11 mouse cellular contexts compared by ENCODE assay signal in the genomic region with DNA sequence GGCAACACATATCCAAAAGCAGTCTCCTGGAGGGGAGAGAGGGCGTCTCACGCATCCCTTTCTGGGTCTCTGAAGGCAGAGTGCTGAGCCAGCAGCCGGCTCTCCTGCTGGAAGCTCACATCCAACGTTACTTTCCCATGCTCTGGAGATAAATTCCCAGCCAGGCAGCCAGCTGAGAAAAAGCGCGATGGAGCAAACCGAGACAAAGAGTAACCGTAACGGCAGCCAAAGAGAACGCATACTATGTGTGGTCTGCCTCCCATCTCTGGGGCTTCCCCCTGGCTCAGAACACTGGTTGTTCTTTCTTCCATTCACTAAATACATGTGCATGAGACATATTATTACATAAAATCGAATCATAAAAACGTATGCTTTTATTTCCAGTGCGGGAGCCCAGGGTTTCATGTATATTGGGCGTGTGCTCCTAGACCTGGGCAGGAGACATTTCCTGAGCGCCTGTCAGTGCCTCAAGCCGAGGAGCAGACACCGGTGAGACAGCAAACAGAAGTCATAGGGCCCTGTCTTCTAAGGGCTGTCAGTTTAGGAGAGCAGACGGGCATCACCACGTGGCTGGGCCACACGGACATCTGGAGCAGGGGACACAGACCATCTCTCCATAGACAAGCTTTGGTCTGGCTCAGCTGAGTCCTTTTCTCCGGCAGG. TPM values are rescaled to one million over a fixed set of nuclear protein-coding genes. Genes with fewer than 3 reads are reported as not detected.
DNase-seq lines count a peak whose midpoint lies in the region; ATAC-seq lines count a peak whose summit lies in the region.
"Had no signal": no experiment of that assay in that cellular context is flagged by ENCODE, and none has a peak within 500 bp of the region (broad histone marks: within the 10 kb centered on the region; RNA-seq: fewer than 3 reads in every experiment).

No protein-coding gene starts in this region.

- no peaks in the 10 kb centered on the region for H3K9me3 ChIP-seq in hindbrain, embryonic 10.5 days
- H3K9me3 ChIP-seq in hindbrain, embryonic 12.5 days (replicated peaks), result no peaks in the 10 kb centered on the region
- no peaks in the 10 kb centered on the region for H3K9me3 ChIP-seq in embryonic facial prominence, embryonic 14.5 days (ENCODE audit: control insufficient read depth, low read length)
- no peaks in the 10 kb centered on the region for H3K9me3 ChIP-seq in hindbrain, embryonic 14.5 days (ENCODE audit: control insufficient read depth, low read length)
- no peaks in the 10 kb centered on the region for H3K9me3 ChIP-seq in neural tube, embryonic 15.5 days (replicated peaks)

- H3K4me2 ChIP-seq in hindbrain, embryonic 12.5 days (replicated peaks), result no peak overlapping the region
- H3K4me2 ChIP-seq in embryonic facial prominence, embryonic 14.5 days (ENCODE audit: low read depth, low read length), result peak overlapping the region; percentile 20
- H3K4me2 ChIP-seq in hindbrain, embryonic 14.5 days (replicated peaks), result no peak overlapping the region
- no peak overlapping the region for H3K4me2 ChIP-seq in neural tube, embryonic 15.5 days

- 76% methylated on average over 21 of the region's 21 CpGs for WGBS in hindbrain, embryonic 10.5 days
- 65% methylated on average over 21 of the region's 21 CpGs for WGBS in hindbrain, embryonic 12.5 days
- 46% methylated on average over 19 of the region's 21 CpGs for WGBS in embryonic facial prominence, embryonic 14.5 days
- 57% methylated on average over 21 of the region's 21 CpGs for WGBS in hindbrain, embryonic 14.5 days
- 60% methylated on average over 21 of the region's 21 CpGs for WGBS in neural tube, embryonic 15.5 days

- H3K27me3 ChIP-seq in hindbrain, embryonic 10.5 days (ENCODE audit: insufficient read depth, poor library complexity, severe bottlenecking), result peaks cover 7% of the 10 kb centered on the region; the same call in 1 of the 2 replicates
- H3K27me3 ChIP-seq in hindbrain, embryonic 12.5 days, result no peaks in the 10 kb centered on the region
- H3K27me3 ChIP-seq in embryonic facial prominence, embryonic 14.5 days (replicated peaks; ENCODE audit: control insufficient read depth, insufficient read depth, low read length), result no peaks in the 10 kb centered on the region
- no peaks in the 10 kb centered on the region for H3K27me3 ChIP-seq in hindbrain, embryonic 14.5 days (ENCODE audit: control insufficient read depth, insufficient read depth, low read length)
- no peaks in the 10 kb centered on the region for H3K27me3 ChIP-seq in neural tube, embryonic 15.5 days (replicated peaks)

- H3K9ac ChIP-seq in hindbrain, embryonic 12.5 days, result no peak overlapping the region
- no peak overlapping the region for H3K9ac ChIP-seq in embryonic facial prominence, embryonic 14.5 days (ENCODE audit: low read depth, low read length)
- H3K9ac ChIP-seq in hindbrain, embryonic 14.5 days, result no peak overlapping the region
- no peak overlapping the region for H3K9ac ChIP-seq in neural tube, embryonic 15.5 days (replicated peaks)

- H3K4me3 ChIP-seq in hindbrain, embryonic 10.5 days, result no peak overlapping the region
- H3K4me3 ChIP-seq in hindbrain, embryonic 12.5 days, result no peak overlapping the region
- H3K4me3 ChIP-seq in embryonic facial prominence, embryonic 14.5 days (ENCODE audit: low read depth, low read length), result no peak overlapping the region
- no peak overlapping the region for H3K4me3 ChIP-seq in hindbrain, embryonic 14.5 days (replicated peaks; ENCODE audit: low read length)
- no peak overlapping the region for H3K4me3 ChIP-seq in neural tube, embryonic 15.5 days (replicated peaks)

- no peak for ATAC-seq in hindbrain, embryonic 12.5 days (ENCODE audit: low FRiP score)
- peak; percentile 20; the same call in 1 of the 2 replicates for ATAC-seq in embryonic facial prominence, embryonic 14.5 days (ENCODE audit: low read depth)
- no peak for ATAC-seq in hindbrain, embryonic 14.5 days (ENCODE audit: low FRiP score)
- no peak for ATAC-seq in neural tube, embryonic 15.5 days (ENCODE audit: low FRiP score)

- H3K4me1 ChIP-seq in hindbrain, embryonic 10.5 days (replicated peaks), result peaks cover 33% of the 10 kb centered on the region
- H3K4me1 ChIP-seq in hindbrain, embryonic 12.5 days, result peaks cover 18% of the 10 kb centered on the region
- peaks cover 26% of the 10 kb centered on the region for H3K4me1 ChIP-seq in embryonic facial prominence, embryonic 14.5 days (ENCODE audit: control insufficient read depth, insufficient read depth, low read length)
- no peaks in the 10 kb centered on the region for H3K4me1 ChIP-seq in hindbrain, embryonic 14.5 days (replicated peaks; ENCODE audit: control insufficient read depth, insufficient read depth, low read length)
- H3K4me1 ChIP-seq in neural tube, embryonic 15.5 days, result peaks cover 18% of the 10 kb centered on the region

- 0 out of 2 replicates have a peak overlapping the region, but pooled peaks have one; percentile 56 for H3K27ac ChIP-seq in hindbrain, embryonic 10.5 days
- H3K27ac ChIP-seq in hindbrain, embryonic 12.5 days, result no peak overlapping the region
- H3K27ac ChIP-seq in embryonic facial prominence, embryonic 14.5 days (replicated peaks; ENCODE audit: low read depth, low read length), result peak overlapping the region; percentile 61
- 0 out of 2 replicates have a peak overlapping the region, but pooled peaks have one; percentile 32 for H3K27ac ChIP-seq in hindbrain, embryonic 14.5 days
- peak overlapping the region; percentile 49 for H3K27ac ChIP-seq in neural tube, embryonic 15.5 days (replicated peaks)

- no peak for DNase-seq in hindbrain, embryonic 10.5 days (ENCODE audit: low spot score)
- DNase-seq in embryonic facial prominence, embryonic 14.5 days (ENCODE audit: low spot score), result peak; percentile 72
- no peak for DNase-seq in hindbrain, embryonic 14.5 days (ENCODE audit: low spot score)
- DNase-seq in B cell, adult 2 months, result no peak
- DNase-seq in layer of hippocampus, postnatal 25 days (ENCODE audit: extremely low spot score in 1 of 2, low spot score in 1 of 2), result no peak
- no peak for DNase-seq in right cerebral cortex, postnatal 4 days
- DNase-seq: adrenal gland, adult 8-10 months; lung, postnatal 10 days had no signal

- H3K36me3 ChIP-seq in hindbrain, embryonic 10.5 days, result no peaks in the 10 kb centered on the region
- no peaks in the 10 kb centered on the region for H3K36me3 ChIP-seq in hindbrain, embryonic 12.5 days
- H3K36me3 ChIP-seq in embryonic facial prominence, embryonic 14.5 days (ENCODE audit: control insufficient read depth, insufficient read depth, low read length), result no peaks in the 10 kb centered on the region
- H3K36me3 ChIP-seq in hindbrain, embryonic 14.5 days (replicated peaks; ENCODE audit: control insufficient read depth, insufficient read depth), result no peaks in the 10 kb centered on the region
- H3K36me3 ChIP-seq in neural tube, embryonic 15.5 days, result no peaks in the 10 kb centered on the region

RNA-seq across cellular contexts. Expression of a gene that starts 42.0 kb away (rescaled TPM):
- 0.37 and 0.61 TPM in 2 replicates for polyA plus RNA-seq in hindbrain, embryonic 10.5 days (2016; fragmentation: Nextera tagmentation; extraction: Ambion mirVana)
- 1.0 and 1.1 TPM in 2 replicates for polyA plus RNA-seq in hindbrain, embryonic 12.5 days (2016; fragmentation: Nextera tagmentation; extraction: Ambion mirVana)
- 3.1 and 3.3 TPM in 2 replicates for polyA plus RNA-seq in embryonic facial prominence, embryonic 14.5 days (2014; fragmentation: Nextera tagmentation; extraction: Ambion mirVana)
- polyA plus RNA-seq in hindbrain, embryonic 14.5 days (2014; fragmentation: Nextera tagmentation; extraction: Ambion mirVana), result 2.5 and 4.0 TPM in 2 replicates
- polyA plus RNA-seq in neural tube, embryonic 15.5 days (2015; fragmentation: Nextera tagmentation; extraction: Ambion mirVana), result 1.8 and 2.5 TPM in 2 replicates
- 1 to 10 TPM; 2.1 to 2.6 TPM for total RNA-seq in layer of hippocampus, postnatal 25 days (2021)
- total RNA-seq: CH12.LX had no signal
